Mouse (Mus musculus) heart, embryonic 15.5 days (tissue): ENCODE measurements around the gene Srxn1. TPM values are rescaled to one million over a fixed set of nuclear protein-coding genes. Genes with fewer than 3 reads are reported as not detected.

ENCODE experiments used
- polyA plus RNA-seq: library from polyadenylated mRNA; unstranded; fragments of >200 nt; fragmentation: Nextera tagmentation; extraction: Ambion mirVana; gene quantifications from 2 replicates; pipeline ENCODE4 v1.2.1, GENCODE M21; 2015

Srxn1 gene
- polyA plus RNA-seq, 1 experiment from 2014 or later: 5.3 TPM

Other genes with a start within 250 kb of the Srxn1 start
- gene Angpt4, start 194.3 kb upstream of the Srxn1 start, polyA plus RNA-seq: 0.30 and 1.3 TPM in 2 replicates
- 8.8 and 12.7 TPM in 2 replicates for gene Fam110a, start 125.3 kb upstream of the Srxn1 start, polyA plus RNA-seq
- gene Slc52a3, start 109.0 kb upstream of the Srxn1 start, polyA plus RNA-seq: 0.40 and 0.87 TPM in 2 replicates
- gene Scrt2, start 24.0 kb upstream of the Srxn1 start, polyA plus RNA-seq: 0.04 TPM in 1 of 2 replicates, not detected in the other
- 14.1 and 14.3 TPM in 2 replicates for gene Tcf15, start 38.0 kb downstream of the Srxn1 start, polyA plus RNA-seq
- 57.9 and 74.6 TPM in 2 replicates for gene Csnk2a1, start 121.3 kb downstream of the Srxn1 start, polyA plus RNA-seq
- 28.8 and 35.4 TPM in 2 replicates for gene Tbc1d20, start 188.3 kb downstream of the Srxn1 start, polyA plus RNA-seq
- 54.3 and 79.1 TPM in 2 replicates for gene Rbck1, start 227.1 kb downstream of the Srxn1 start, polyA plus RNA-seq
- 2.9 and 3.1 TPM in 2 replicates for gene Trib3, start 238.5 kb downstream of the Srxn1 start, polyA plus RNA-seq